Mouse (Mus musculus): ENCODE measurements around the gene Nr4a3.

Gene Nr4a3

DNA sequence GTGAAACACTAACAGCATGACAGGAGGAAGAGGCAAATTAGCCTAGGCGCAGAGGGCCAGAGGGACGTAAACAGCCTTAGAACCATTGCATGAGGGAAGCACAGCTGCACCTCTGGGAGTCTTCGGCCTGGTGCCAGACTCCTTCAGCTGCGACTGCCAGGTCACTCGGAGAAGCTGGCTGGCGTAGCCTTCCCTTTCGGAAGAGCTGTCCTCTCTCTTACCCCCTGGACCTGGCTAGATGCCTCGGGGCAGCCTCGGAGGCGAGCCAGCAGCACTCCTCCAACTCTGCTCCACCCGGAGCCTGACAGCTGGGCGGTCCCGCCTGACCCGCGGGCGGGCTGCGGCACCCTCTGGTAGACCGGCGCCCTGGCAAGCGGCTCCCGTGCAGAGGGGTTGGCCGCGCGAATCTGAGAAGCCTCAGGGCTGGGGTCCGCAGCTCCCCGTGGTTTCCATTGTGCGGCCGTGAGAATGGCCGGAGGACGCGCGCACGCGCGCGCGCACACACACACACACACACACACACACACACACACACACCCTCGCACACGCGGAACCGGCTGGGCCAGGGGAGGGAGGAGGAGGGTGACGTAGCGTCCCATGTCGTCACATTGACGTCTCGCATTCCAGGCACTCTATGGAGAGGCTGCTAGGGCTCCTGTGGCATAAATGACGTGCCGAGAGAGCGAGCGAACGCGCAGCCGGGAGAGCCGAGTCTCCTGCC is at the start of gene Nr4a3:
Gene Nr4a3 (plus strand): TSS at position 663 of the 721 bp plus-strand sequence.
- DNase-seq = peak; percentile 94

DNA sequence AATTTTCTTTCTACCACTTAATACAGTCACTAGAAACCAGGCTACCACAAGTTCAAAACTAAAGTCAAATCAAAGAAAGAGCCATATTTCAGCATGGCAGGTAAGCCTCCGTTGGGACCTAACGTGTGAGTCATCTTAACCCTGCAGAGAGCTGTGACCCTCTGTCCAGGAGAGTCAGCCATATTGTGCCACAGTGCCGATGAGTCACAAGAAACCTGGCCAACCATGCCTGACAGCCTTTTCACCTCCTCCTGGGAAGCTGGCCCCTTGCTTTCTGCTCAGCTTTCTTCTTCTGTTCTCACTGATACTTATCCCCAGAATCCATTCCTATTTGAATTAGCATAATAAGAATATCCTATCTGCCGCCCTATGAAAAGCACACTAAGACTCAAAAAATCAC is 42.0 kb upstream of the Nr4a3 start:
- no peak for DNase-seq

DNA sequence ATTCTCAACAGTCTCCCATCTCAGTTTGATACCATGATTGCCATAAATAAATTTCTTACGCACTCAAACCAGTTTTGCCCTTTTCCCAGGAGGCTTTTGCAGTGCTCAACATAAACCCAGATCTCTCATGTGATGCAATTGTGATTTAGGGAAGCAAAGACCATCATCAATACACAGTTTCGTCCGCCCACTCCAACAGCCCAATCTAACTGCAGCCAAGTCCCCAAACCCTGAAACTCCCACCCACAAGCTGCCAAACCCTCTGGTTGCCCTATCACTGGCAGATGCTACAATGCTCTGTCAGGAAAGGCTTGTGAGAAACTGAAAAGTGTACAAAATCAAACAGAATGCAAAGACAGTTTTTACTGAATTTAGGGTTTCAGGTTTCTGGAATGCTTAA is 41.5 kb upstream of the Nr4a3 start:
- no peak for DNase-seq

DNA sequence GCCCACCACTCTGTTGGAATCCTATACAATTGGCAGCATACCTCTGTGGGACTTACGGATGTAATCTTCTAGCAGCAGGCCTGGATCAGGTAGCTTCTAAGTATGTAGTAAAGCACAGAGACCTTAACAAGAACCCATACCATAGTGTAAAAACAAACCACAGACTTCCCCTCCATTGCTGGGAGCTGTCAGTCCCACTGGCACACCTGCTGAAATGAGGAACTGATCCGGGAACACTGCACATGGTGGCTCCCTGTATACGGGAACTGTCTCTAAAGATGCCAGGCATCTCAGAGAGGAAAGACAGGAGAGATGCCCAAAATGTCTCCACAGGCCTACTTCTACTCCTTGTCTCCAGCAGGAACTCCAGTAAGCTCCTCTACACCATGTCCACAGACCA is 38.6 kb upstream of the Nr4a3 start:
- DNase-seq = no peak

DNA sequence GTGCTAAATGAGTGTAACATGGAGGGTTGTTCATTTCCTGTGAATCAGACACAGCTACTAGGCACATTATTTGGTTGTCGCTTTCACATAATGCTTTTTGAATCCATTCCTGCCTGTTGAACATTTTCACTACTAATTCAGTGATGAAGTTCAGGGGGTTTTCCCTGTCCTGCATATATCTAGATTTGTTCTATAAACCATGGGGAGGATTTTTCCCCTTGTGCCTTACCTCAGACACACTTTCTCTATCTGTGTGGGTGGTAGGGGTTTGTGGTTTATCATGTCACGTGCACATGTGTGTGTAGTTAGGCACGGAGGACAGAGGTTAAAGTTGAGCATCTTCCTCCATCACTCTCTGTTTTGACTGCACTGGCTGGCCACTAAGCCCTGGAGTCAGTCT is 32.7 kb upstream of the Nr4a3 start:
- DNase-seq = no peak

DNA sequence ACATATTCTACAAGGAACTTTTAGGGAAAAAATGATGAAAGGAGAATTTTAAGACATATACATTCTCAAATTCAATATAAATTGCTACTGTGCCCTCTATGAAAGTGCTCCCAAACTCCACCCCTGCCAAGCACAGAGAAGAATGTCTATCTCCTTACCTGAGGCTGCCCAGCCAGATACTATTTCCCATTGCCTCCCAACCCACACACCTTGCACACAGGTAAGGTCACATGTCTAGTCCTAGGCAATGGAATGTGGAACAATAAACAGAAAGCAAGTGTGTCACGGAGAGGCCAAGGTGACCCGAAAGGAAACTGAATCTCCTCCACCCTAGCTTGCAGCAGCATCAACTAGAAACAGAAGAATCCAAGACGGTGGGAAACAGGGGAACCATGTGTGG is 22.0 kb upstream of the Nr4a3 start:
- DNase-seq = peak in 1 of 2 experiments; percentile 29

DNA sequence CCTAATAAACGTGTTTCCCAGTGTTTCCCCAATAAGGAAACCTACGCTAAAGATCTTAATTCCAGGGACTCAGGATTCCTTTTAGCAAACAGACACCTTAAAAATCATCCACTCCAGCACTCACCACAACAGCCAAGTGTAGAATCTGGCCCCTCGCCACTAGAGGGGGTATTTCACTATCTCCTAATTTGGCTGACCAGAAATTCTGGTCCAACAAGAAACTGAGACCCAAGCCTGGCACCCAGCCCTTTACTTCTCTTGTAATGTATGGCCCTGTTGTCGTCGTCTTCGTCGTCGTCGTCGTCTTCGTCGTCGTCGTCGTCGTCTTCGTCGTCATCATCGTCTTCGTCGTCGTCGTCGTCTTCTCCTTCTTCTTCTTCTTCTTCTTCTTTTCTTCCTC is 15.3 kb upstream of the Nr4a3 start:
- DNase-seq = peak; percentile 31 to 59

DNA sequence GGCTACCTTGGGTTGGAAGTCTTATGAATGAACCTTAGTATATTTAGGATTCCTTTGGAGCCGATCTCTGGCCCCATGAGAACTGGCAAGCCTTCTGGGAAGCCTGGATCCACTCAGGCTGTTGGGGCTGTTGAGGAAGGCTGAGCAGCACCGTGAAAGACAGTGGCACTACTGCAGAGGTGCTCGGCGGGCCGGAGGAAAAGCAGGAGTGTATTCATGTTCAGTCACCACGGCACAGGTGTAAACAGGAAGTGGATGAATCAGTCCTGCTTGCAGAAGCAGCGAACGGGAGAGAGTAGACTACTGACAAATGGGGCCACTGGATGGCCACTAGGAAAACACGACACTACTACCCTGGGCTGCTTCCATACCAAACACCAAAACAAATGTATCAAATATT is 10.7 kb upstream of the Nr4a3 start:
- no peak for DNase-seq

DNA sequence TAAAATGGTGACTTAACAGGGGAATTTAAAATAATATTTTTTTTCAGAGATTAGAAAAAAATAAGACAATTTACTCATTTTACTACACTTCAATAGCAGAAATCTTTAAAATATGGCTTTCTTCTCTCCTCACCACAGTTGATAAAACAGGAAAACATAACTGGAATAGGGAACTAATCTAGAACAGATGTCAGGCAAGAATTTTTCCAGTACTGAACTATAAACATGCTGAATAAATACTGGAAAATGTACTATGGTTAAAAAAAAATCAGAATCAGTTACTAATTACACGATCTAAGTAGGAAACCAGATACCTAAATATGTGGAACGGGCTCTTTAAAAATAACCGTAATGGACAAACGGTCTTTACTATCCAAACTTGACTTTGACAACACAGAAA is 7.3 kb upstream of the Nr4a3 start:
- DNase-seq = no peak

DNA sequence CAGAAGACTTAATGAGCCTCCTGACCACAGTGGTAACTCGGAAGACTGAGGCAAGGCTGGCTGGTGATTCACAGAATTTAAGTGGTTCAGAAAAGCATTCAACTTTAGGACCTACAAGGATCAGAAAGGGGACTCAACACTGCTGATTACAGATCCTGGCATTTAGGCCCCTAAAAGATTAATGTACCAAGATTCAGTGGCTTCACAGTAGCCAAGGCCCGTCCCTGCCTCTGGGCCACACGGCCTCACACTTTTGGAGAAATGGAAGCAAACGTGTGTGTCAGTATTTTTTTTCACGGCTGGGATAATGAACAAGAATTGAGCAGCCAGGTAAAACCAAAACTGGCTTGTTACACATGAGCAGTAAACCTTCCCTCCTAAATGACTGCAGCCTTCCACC is 6.1 kb upstream of the Nr4a3 start:
- no peak for DNase-seq

DNA sequence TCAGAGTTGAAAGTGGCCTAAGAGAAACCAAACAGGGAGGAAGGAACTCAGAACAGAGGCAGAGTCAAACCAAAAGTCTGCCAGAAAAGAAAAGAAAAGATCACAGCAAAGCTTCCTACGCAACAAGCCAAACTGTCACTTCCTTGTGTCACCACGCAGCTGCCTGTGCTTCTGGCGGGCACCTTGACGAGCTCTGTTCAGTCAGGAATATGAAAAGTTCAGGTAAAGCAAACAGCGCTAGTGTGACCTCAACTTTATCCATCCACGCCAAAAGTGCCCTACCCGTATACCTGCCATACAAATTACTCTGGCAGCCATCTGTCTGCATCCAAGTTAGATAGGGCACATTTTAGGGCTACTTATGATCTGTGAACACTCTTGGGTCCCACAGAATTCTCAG is 5.2 kb upstream of the Nr4a3 start:
- no peak for DNase-seq

DNA sequence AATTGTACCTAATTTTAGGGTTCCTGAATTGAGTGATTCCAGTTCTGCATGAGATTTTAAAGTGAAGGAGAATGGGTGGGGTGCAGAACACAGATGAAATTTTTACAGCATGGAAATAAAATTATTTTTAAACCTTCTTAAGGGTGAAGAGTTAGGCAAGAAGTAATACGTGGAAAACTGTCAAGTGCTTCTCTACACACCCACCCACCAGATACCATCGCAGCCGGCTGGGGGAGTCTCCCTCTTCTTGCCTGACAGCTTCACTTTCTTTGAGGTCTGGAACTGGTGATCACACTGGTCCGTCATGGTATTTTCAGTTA is 2.5 kb upstream of the Nr4a3 start:
- no peak for DNase-seq

DNA sequence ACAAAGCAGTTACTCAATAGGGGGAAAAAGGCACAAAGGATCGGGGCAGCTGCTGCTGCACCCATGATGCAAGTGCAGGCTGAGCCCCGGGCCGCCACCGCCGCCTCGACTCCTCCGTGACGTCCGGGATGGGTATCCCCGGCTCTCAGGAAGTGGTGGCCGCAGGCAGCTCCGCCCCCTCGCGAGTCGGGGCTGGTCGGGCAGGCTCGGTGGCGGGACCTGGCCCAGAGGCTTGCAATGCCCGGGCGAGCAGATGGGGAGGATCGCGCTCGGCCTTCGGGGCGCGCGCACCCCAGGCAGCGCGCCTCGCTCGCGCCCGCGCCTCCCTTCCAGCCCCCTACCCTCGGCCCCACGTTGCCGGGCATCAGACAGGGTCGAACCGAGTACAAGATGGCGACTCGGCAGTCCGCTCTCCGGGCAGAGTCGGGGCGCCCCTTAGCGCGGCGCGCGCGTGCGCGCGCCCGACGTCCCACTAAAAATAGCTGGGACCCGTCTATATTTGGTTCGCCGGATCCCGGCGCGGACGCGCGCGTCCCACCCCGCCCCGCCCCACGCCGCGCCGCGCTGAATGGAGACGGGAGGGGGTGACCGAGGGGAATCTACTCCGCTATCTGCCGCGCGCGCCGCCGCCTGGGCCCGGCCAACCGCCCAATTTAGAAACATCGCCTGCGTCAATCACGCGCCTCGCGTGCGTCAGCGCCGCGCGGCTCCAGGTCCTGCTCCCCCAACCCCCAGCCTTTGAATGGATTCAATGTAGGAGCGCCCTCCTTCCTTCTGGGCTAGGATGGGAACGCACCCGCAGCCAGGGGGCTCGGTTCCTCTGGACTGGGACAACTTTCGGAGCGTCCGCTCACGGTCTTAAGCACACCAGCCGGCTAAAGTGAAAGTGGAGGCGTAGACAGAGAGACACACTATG is 1.9 kb upstream of the Nr4a3 start:
- DNase-seq = peak; percentile 94 to 95

DNA sequence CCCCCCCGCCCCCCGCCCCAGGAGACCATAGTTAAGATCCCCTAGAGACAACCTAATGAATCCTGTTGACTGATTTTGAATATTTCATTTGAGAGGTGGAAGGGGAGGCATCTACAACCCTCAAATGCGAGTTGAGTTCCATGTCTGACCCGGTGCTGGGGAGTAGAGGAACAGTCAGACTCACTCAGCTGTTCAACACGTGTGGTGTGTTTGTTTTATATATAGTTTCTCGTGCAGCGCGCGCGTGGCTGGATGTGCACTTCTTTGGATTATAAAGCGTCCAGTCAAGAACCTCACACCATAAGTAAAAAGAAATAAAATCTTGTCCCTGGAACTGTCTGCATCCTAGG is 837 bp upstream of the Nr4a3 start:
- DNase-seq = no peak

DNA sequence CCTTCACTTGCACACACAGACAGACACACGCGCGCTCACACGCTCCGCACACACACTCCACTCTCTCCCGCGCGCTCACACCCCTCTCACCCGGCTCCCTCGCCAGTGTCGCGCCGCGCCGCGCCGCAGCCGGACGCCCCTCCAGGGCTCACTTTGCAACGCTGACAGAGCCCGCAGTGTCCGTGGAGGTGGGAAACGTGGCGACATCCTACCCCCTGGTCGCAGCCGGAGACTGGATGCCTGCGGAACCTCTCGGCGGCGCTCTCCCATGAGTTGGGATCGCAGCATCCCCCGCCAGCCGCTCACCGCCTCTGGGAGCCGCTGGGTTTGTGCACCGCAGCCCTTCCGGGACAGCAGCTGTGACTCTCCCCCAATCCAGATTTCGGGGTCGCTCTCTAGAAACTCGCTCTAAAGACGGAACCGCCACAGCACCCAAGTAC is 348 bp downstream of the Nr4a3 start:
- peak in 1 of 2 experiments; percentile 34 for DNase-seq

DNA sequence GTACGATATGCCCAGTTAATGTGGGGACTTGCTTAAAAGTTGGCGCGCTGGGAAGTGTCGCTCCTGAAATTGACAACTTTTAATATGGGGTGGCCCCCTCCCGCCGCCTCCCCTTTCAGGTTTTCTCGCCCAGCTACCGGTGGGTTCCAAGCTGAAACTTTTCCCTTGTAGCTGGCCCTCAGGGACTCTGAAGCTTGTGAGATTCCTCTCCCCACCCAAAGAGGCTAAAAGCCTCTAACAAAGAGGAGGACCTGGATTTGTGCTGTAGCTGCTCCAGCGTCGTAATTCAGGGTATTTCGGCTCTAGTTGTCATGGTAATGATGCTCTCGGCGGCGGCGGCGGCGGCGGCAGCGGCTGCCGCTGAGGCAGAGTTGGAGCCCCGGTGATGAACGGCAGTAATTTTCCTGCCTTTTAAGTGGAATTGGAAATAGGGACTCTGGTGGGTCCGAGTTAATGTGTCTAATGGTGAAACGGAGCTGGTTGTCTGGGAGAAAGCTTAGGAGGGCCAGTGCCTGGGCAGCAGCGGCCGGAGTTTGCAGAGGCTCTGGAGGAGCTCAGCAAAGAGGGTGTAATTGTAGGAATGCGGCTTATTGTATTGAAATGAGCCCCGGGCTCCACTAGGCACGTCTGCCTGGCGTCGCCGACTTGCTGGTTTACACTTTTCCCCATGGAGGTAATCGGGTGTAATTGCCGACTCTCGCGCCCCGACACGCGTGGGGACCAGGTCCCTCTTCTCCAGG is 938 bp downstream of the Nr4a3 start:
- peak in 1 of 2 experiments; percentile 32 for DNase-seq

DNA sequence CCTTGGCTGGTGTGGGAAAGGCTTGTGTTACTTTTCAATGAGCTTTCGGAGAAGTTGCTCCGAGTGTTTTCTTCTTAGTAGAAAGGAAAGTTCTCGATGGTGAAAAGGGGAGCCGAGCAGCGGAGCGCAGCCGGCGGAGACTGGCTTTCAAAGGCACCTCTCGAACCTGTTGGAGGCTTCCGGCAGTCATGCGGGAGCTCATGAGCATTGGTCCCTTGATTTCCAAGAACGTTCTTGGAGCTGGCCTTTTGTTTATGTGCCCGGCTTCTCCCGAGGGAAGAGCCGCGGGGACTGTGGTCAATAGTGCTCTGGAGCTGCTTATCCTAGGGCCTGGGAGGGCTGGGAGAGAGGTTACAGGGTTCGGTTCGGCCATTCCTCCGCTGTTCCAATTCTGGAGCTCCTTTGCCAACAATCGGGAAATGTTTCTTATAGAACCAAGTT is 1.5 kb downstream of the Nr4a3 start:
- DNase-seq = peak; percentile 12 to 40

DNA sequence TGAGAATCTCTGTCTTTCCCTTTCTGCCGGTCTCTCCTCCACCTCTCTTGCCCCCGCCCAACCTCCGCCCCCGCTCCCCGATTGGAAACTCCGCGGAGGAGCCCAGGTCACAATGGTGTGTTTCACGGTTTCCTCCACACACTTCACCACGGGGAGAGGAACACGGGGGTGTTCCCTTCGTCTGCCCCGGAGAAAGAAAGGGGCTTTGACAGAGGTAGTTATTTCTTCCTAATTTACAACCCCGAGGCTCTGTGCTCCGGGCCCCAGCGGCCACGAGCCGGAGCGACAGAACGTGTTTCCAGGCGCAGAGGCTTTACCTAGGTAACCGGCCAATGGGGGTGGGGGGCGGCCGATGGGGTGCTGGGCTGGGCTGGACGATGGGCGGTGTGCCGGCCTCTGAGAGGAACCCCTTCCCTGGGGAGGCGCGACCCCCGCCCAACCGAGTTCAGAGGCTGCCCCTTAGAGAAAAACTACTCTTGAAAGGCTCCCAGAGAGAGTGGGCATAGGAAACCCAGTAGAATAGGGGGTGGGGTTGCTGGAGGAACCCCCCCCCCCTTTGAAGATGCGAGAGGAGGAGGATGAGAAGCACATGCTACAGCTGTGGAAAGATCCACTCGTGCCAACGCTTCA is 2.3 kb downstream of the Nr4a3 start:
- peak in 1 of 2 experiments; percentile 17 for DNase-seq

DNA sequence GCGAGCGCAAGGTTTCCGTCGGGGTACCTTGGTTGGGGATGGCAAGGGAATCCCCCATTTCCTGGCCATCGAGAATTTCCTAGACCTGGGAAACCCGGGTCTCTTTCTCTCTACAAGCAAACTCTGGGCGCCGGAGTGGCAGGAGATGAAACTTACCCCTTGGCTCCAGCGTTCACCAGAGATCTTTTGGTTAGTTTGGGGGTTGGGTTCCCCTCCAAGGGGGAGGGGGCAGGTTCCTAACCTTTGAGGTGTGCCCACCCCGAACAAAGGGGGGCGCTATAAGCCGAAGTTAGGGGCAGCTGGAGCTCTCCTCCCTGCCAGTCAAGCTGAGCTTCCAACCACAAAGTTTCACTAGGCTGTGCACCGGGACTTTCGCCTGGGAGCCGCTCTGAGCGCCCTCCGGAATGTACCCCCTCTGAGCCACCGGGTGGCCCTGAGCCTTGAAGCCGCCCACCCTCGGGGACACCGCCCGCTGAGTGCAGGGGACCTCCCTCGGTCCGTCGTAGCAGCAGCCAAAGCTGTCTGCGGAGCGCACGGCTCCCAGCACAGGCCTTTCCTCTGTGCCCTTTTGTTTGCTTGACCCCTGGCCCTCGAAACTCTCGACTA is 2.9 kb downstream of the Nr4a3 start:
- DNase-seq = peak in 1 of 2 experiments; percentile 27

DNA sequence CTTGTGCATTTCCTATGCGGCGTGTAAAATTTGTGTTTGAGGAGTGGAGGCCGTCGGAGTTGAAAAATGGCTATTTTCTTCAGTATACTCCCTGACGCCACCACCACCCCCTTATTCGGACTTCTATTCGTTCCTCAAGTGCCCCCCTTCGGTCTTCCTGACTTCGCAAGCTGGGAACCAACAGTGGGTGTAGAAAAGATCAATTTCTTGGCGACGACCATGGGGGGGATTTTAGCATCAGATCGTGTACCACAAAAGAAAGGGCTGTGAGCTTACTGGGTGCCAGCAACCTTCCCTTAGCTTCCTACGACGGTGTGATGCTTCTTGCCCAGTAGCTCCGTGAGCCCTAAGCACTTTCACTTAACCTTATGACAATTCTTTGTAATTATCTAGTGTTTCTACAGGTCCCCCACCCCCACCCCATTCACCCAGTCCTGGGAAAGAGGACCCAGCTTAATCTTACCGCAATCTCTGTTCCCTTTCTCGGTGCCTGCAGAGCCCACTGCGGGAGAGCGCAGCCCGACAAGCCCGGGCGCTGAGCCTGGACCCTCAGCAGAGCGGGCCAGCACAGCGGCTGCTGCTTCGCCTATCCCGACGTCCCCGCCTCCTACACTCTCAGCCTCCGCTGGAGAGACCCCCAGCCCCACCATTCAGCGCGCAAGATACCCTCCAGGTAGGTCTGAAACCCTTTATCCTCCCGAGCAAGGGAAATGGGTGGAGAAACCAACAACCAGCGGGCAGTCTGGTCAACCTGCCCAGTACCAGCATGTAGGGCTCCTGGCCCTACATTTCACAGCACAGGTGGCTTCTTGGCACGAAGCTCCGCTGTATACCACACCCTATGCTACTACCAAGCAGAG is 3.7 kb downstream of the Nr4a3 start:
- no peak for DNase-seq

DNA sequence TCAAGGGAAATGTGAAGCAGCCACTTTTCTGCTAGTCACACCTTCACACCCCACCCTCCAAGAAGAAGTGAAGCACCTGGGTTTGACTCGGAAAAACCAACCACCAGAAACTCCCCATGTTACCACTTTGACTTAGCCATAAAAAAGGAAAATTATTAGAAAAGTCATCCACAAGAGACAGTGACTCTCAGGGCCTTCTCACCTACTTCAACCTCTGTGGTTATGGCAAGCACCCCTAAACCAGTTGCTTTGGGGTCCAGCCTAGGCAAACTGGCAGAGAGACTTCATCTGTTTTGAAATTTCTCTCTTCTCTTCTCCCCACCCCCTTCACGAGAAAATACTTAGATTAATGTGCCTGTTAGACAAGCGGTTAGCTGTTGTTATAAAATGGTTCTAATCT is 5.1 kb downstream of the Nr4a3 start:
- DNase-seq = no peak

DNA sequence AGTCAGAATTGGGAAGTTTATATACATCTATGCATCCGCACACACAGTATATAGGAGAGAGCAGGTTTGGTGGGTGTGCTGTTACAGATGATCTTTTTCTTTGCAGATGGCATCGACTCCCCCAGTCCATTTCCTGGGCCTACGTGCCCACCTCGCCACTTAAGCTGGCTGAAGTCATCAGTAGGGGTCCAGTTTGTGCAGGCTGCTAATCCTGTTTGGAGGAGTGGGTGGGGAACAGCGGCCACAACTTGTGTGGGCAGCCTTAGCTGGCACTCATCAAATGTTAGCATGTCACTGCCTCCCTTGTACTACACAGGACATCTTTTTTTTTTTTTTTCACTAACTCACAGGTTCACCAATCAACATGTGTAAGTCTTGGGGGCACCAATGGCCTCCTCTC is 5.5 kb downstream of the Nr4a3 start:
- no peak for DNase-seq

Measured in kidney, postnatal 36 days (tissue).